8 mouse cellular contexts compared by ENCODE assay signal in the genomic region with DNA sequence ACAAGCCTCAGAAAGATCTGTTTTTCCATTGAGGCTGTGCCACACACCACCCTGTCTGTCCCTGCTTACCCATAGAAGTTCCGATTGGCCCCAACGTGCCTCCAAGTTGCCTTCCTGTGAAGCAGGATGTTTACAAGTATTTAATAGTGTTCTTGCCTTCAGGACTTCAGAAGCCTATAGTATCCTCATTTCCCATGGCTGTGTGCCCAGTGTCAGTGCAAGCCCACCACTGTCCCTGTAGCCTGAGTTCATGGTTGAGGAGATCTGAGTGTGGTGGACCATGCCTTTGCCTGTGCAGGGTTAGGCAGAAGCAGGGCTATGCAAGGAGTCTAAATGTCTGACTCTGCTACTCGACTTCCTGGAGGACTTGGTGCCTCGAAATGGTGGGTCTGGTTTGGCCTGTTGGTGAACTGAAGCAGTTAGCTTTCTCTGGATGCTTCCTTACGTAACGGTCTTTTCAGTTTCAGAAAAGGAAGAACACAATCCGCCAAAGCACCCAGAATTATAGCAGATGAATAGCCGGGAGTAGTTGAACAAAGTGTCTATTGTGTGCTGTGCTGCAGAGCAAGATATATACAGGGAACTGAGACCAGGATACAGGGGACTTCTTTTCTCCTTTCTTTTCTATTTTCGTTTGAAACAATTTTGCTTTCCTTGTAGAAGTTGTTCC.
A peak's percentile ranks its signal among the peaks of the same experiment; 100 is the strongest.
DNase-seq lines count a peak whose midpoint lies in the region; ATAC-seq lines count a peak whose summit lies in the region.

No protein-coding gene starts in this region.

- no peak overlapping the region for H3K4me3 ChIP-seq in hindbrain, embryonic 10.5 days
- H3K4me3 ChIP-seq in hindbrain, embryonic 11.5 days (ENCODE audit: low read depth, low read length) = no peak overlapping the region
- no peak overlapping the region for H3K4me3 ChIP-seq in heart, embryonic 14.5 days (ENCODE audit: control insufficient read depth in 1 of 2, insufficient read depth in 1 of 2, low read depth in 1 of 2, low read length in 2 of 2)

- no peaks in the 10 kb centered on the region for H3K36me3 ChIP-seq in hindbrain, embryonic 10.5 days
- no peaks in the 10 kb centered on the region for H3K36me3 ChIP-seq in hindbrain, embryonic 11.5 days (ENCODE audit: control insufficient read depth, insufficient read depth, low read length)
- H3K36me3 ChIP-seq in heart, embryonic 14.5 days (ENCODE audit: control insufficient read depth, insufficient read depth, low read length) = no peaks in the 10 kb centered on the region

- no peaks in the 10 kb centered on the region for H3K9me3 ChIP-seq in hindbrain, embryonic 10.5 days
- H3K9me3 ChIP-seq in hindbrain, embryonic 11.5 days (ENCODE audit: control insufficient read depth, low read length) = no peaks in the 10 kb centered on the region
- no peaks in the 10 kb centered on the region for H3K9me3 ChIP-seq in heart, embryonic 14.5 days (ENCODE audit: control insufficient read depth, low read length)

- peaks cover 18% of the 10 kb centered on the region for H3K4me1 ChIP-seq in hindbrain, embryonic 10.5 days (replicated peaks)
- 0 out of 2 replicates have a peak, but pooled peaks cover 2% of the 10 kb centered on the region for H3K4me1 ChIP-seq in hindbrain, embryonic 11.5 days (replicated peaks; ENCODE audit: control insufficient read depth, insufficient read depth, low read length)
- peaks cover 26 to 58% of the 10 kb centered on the region in 2 experiments for H3K4me1 ChIP-seq in heart, embryonic 14.5 days (ENCODE audit: control insufficient read depth in 2 of 2, insufficient read depth in 2 of 2, low read length in 2 of 2)

- ATAC-seq in hindbrain, embryonic 11.5 days (ENCODE audit: low FRiP score) = no peak
- peak; percentile 87 for ATAC-seq in activated CD4-positive, CD25-positive, alpha-beta regulatory T cell, adult 4 months
- no peak for ATAC-seq in heart, embryonic 14.5 days (ENCODE audit: insufficient number of reproducible peaks, insufficient read depth, low FRiP score, low read depth)

- no peak overlapping the region for H3K4me2 ChIP-seq in hindbrain, embryonic 11.5 days (replicated peaks; ENCODE audit: low read depth, low read length)
- no peak overlapping the region for H3K4me2 ChIP-seq in heart, embryonic 14.5 days (ENCODE audit: low read length)

- DNase-seq in hindbrain, embryonic 10.5 days (ENCODE audit: low spot score) = no peak
- no peak for DNase-seq in hindbrain, embryonic 11.5 days (ENCODE audit: low spot score)
- peak; percentile 63 for DNase-seq in lung, postnatal 14 days
- DNase-seq in cerebellum, postnatal 36 days = no peak
- no peak for DNase-seq in urinary bladder, postnatal 36 days (ENCODE audit: low spot score in 2 of 2)
- no peak for DNase-seq in adrenal gland, adult 8-10 months

- 67% methylated on average over 9 of the region's 9 CpGs for WGBS in hindbrain, embryonic 10.5 days
- WGBS in hindbrain, embryonic 11.5 days = 60% methylated on average over 9 of the region's 9 CpGs
- WGBS in heart, embryonic 14.5 days = 65% methylated on average over 9 of the region's 9 CpGs

- H3K9ac ChIP-seq in hindbrain, embryonic 11.5 days (ENCODE audit: low read depth, low read length) = no peak overlapping the region
- H3K9ac ChIP-seq in heart, embryonic 14.5 days (ENCODE audit: low read length) = no peak overlapping the region

- no peaks in the 10 kb centered on the region for H3K27me3 ChIP-seq in hindbrain, embryonic 10.5 days (ENCODE audit: insufficient read depth, poor library complexity, severe bottlenecking)
- H3K27me3 ChIP-seq in hindbrain, embryonic 11.5 days (ENCODE audit: control insufficient read depth, insufficient read depth, low read length) = no peaks in the 10 kb centered on the region
- no peaks in the 10 kb centered on the region for H3K27me3 ChIP-seq in heart, embryonic 14.5 days (ENCODE audit: control insufficient read depth, insufficient read depth, low read length)

- H3K27ac ChIP-seq in hindbrain, embryonic 10.5 days = peak overlapping the region; percentile 76
- H3K27ac ChIP-seq in hindbrain, embryonic 11.5 days (ENCODE audit: low read depth, low read length) = no peak overlapping the region
- H3K27ac ChIP-seq in heart, embryonic 14.5 days (replicated peaks in 1 of 2; ENCODE audit: control insufficient read depth in 1 of 2, insufficient read depth in 1 of 2, low read depth in 2 of 2, low read length in 2 of 2) = peak overlapping the region; percentile 25 to 29; a peak in 1 of 4 replicates
